Mouse (Mus musculus) R1 (cell line): ENCODE measurements around the gene Stoml1.

ENCODE experiments used
- DNase-seq: peaks from one replicate; pipeline ENCODE4 v3.0.0-alpha.2; 2018; ENCODE audit warnings: low read depth, low spot score

The Stoml1 gene

GRCm38 (mm10) chr9:58272068-58272541 is 19.1 kb downstream of the Stoml1 start:
- DNase-seq: peak; percentile 82

- peak; percentile 38 for DNase-seq
Observed at GRCm38 (mm10) chr9:58272855-58273254, 19.9 kb downstream of the Stoml1 start.

GRCm38 (mm10) chr9:58274101-58274604 is 21.2 kb downstream of the Stoml1 start:
- DNase-seq: peak; percentile 95

- no peak for DNase-seq
Observed at GRCm38 (mm10) chr9:58274626-58275025, 21.7 kb downstream of the Stoml1 start.

GRCm38 (mm10) chr9:58275115-58275774 is 22.3 kb downstream of the Stoml1 start:
- peak; percentile 97 for DNase-seq

- no peak for DNase-seq
Observed at GRCm38 (mm10) chr9:58275797-58276196, 22.8 kb downstream of the Stoml1 start.

- peak; percentile 68 for DNase-seq
Observed at GRCm38 (mm10) chr9:58276346-58276745, 23.4 kb downstream of the Stoml1 start.

- peak; percentile 57 for DNase-seq
Observed at GRCm38 (mm10) chr9:58278313-58278712, 25.3 kb downstream of the Stoml1 start.

- peak; percentile 100 for DNase-seq
Observed at GRCm38 (mm10) chr9:58278821-58279723, 26.1 kb downstream of the Stoml1 start.

- DNase-seq: peak; percentile 98
Observed at GRCm38 (mm10) chr9:58279780-58280179, 26.8 kb downstream of the Stoml1 start.

- peak; percentile 99 for DNase-seq
Observed at GRCm38 (mm10) chr9:58280259-58281109, 27.5 kb downstream of the Stoml1 start.

- peak; percentile 82 for DNase-seq
Observed at GRCm38 (mm10) chr9:58281597-58281996, 28.6 kb downstream of the Stoml1 start.

- no peak for DNase-seq
Observed at GRCm38 (mm10) chr9:58283431-58283830, 30.5 kb downstream of the Stoml1 start.

GRCm38 (mm10) chr9:58289090-58289489 is 36.1 kb downstream of the Stoml1 start:
- DNase-seq: no peak

- no peak for DNase-seq
Observed at GRCm38 (mm10) chr9:58289901-58290300, 36.9 kb downstream of the Stoml1 start.

- no peak for DNase-seq
Observed at GRCm38 (mm10) chr9:58294527-58294926, 41.6 kb downstream of the Stoml1 start.

- no peak for DNase-seq
Observed at GRCm38 (mm10) chr9:58295345-58295744, 42.4 kb downstream of the Stoml1 start.

- DNase-seq: peak; percentile 80
Observed at GRCm38 (mm10) chr9:58295766-58296361, 42.9 kb downstream of the Stoml1 start.

GRCm38 (mm10) chr9:58297065-58297464 is 44.1 kb downstream of the Stoml1 start:
- no peak for DNase-seq

- DNase-seq: no peak
Observed at GRCm38 (mm10) chr9:58297961-58298477, 45.1 kb downstream of the Stoml1 start.

- DNase-seq: no peak
Observed at GRCm38 (mm10) chr9:58299356-58299799, 46.4 kb downstream of the Stoml1 start.
